Mouse (Mus musculus) liver, embryonic 13.5 days (tissue): Measurements from ENCODE around the gene Gnb1l. TPM values are rescaled to one million over a fixed set of nuclear protein-coding genes. Genes with fewer than 3 reads are reported as not detected.

ENCODE experiments used
- ATAC-seq: fragments of 200-750 bp; cut with Nextera tagmentation; 2 replicates; pipeline ENCODE4 v1.8.0; 2017; ENCODE audit warnings: low read depth, mild to moderate bottlenecking, moderate number of reproducible peaks, moderate library complexity
- DNase-seq: peaks from one replicate; pipeline ENCODE4 v3.0.0; 2022
- H3K27ac ChIP-seq: fragments of 300-500 bp; sonication (generic); 2 replicates; pipeline ENCODE4 v1.5.1; 2015; ENCODE audit warnings: moderate library complexity, mild to moderate bottlenecking, inconsistent platforms
- H3K27me3 ChIP-seq: fragments of 300-500 bp; sonication (generic); 2 replicates; pipeline ENCODE4 v1.6.1; 2015; ENCODE audit warnings: mild to moderate bottlenecking, inconsistent platforms
- H3K36me3 ChIP-seq: fragments of 300-500 bp; sonication (generic); 2 replicates; pipeline ENCODE4 v1.6.1; 2015; ENCODE audit warnings: mild to moderate bottlenecking, inconsistent platforms
- H3K4me1 ChIP-seq: fragments of 300-500 bp; sonication (generic); replicated peaks from 2 replicates; pipeline ENCODE4 v1.6.1; 2015; ENCODE audit warnings: inconsistent platforms
- H3K4me2 ChIP-seq: fragments of 300-500 bp; sonication (generic); 2 replicates; pipeline ENCODE4 v1.6.1; 2015; ENCODE audit warnings: inconsistent platforms, mild to moderate bottlenecking, moderate library complexity
- H3K4me3 ChIP-seq: fragments of 300-500 bp; sonication (generic); replicated peaks from 2 replicates; pipeline ENCODE4 v1.5.1; 2015; ENCODE audit warnings: mild to moderate bottlenecking, inconsistent platforms
- H3K9ac ChIP-seq: fragments of 300-500 bp; sonication (generic); 2 replicates; pipeline ENCODE4 v1.6.1; 2015; ENCODE audit warnings: mild to moderate bottlenecking, inconsistent platforms
- H3K9me3 ChIP-seq: fragments of 300-500 bp; sonication (generic); replicated peaks from 2 replicates; pipeline ENCODE4 v1.6.1; 2016; ENCODE audit warnings: inconsistent platforms
- WGBS: fragments of 180-500 bp; shearing (Covaris S2); methylation state at CpG from one replicate; pipeline ENCODE4 v1.1.7; 2015; ENCODE audit not compliant: insufficient replicate concordance; 5-methylcytosine and 5-hydroxymethylcytosine counted together
- polyA plus RNA-seq: library from polyadenylated mRNA; unstranded; fragments of >200 nt; fragmentation: Nextera tagmentation; extraction: Ambion mirVana; gene quantifications from 2 replicates; pipeline ENCODE4 v1.2.1, GENCODE M21; 2015

Gene Gnb1l
- 14.0 and 14.9 TPM in 2 replicates for polyA plus RNA-seq

DNA sequence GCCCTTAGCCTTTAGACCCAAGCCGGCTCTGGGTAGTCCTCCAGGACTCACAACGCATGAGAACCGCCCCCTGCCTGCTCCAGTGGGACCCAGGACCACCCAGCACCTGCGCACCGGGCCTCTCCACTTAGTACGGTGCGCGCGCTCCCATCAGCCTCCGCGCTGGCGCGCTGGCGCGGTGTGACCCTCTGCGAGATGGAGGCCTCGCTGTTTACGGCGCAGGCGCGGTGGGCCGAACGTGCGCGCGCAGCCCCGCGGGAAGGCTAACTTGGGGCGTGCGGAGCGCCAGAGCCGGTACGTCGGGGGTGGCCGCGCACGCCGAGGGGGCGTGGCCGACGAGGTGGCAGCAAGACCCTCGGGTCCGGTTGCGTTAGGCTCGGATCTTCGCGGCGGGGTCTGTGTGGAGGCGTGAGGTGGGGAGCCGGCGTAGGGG lies at the start of gene Gnb1l, which contains the start of gene Rtl10:
TSS of gene Gnb1l (plus strand) at position 156 of the 433 bp plus-strand sequence.
TSS of gene Rtl10 (plus strand) at position 344 of the 433 bp plus-strand sequence.
- WGBS: under 1% methylated on average over 51 of the region's 51 CpGs
- Histone ChIP-seq H3K9ac (peak within 1 kb of the TSS; percentile 88), H3K9me3 (no peaks in the 10 kb centered on the region), H3K27me3 (no peaks in the 10 kb centered on the region), H3K4me3 (peak within 1 kb of the TSS; percentile 84), H3K4me2 (peak within 1 kb of the TSS; percentile 97), H3K36me3 (peaks cover 24% of the 10 kb centered on the region), H3K27ac (peak within 1 kb of the TSS; percentile 86), H3K4me1 (peaks cover 35% of the 10 kb centered on the region)
- peak; percentile 95 for DNase-seq
- ATAC-seq: peak; percentile 96

DNA sequence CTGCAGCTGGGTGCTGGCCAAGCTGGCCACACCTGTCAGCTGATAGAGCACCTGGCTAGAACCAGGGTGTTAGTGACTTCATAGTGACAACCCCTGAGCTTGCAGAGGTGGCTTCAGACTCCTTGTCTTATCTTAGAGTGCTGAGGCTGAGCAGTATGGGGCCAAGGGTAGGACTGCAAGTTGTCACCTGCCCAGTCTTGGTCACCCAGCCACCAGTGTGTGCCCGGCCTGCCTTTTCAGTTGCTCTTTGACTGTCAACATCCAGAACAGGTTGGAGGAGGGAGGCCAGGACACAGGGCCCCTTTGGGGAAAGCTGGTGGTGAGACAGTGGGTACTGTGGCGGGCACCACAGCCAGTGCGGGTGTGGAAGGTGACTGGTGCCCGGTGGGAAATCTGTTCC lies 49.5 kb upstream of the Gnb1l start:
- Histone ChIP-seq H3K4me1 (peaks cover 12% of the 10 kb centered on the region; the same call in 1 of the 2 replicates), H3K4me3 (no peak overlapping the region), H3K9me3 (no peaks in the 10 kb centered on the region), H3K27me3 (no peaks in the 10 kb centered on the region), H3K4me2 (no peak overlapping the region), H3K27ac (no peak overlapping the region), H3K36me3 (peaks cover 100% of the 10 kb centered on the region), H3K9ac (no peak overlapping the region)
- ATAC-seq: no peak
- DNase-seq: no peak
- 97% methylated on average over 4 of the region's 4 CpGs for WGBS

DNA sequence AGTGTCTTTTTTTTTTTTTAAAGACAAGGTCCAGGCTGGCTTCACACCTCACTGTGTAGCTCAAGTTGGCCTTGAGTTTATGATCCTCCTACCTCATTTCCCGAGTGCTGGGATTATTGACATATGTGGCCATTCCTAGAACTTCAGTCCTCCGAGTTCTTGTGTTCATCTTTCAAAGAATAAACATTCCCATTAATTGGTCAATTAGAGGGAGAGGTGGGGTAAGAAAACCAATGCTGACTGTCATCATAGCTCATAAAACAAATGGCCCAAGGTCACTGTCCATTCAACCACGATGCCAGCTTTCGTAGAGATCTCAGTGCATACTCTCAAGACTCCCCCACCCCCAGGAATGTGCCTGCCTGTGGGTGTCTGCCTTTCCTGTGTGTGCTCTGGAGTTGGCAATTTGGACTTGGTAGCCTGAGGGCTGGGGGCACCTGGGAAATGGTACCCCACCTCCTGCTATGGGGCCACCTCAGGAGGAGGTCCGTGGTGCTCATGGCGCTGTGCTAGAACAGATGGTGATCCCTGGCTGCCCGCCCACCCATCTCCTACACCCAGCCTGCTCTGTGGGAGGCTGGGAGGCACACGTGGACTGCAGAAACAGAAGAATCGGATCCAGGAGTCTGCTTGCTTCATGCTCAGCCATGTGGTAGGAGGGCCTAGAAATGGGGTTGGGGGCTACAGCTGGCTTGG lies 46.9 kb upstream of the Gnb1l start:
- H3K9ac ChIP-seq: no peak overlapping the region
- no peak overlapping the region for H3K4me3 ChIP-seq
- no peak for ATAC-seq
- no peaks in the 10 kb centered on the region for H3K9me3 ChIP-seq
- WGBS: 85% methylated on average over 9 of the region's 9 CpGs
- H3K27me3 ChIP-seq: no peaks in the 10 kb centered on the region
- H3K4me1 ChIP-seq: peaks cover 12% of the 10 kb centered on the region; the same call in 1 of the 2 replicates
- no peak overlapping the region for H3K4me2 ChIP-seq
- H3K36me3 ChIP-seq: peaks cover 100% of the 10 kb centered on the region
- H3K27ac ChIP-seq: no peak overlapping the region
- no peak for DNase-seq

DNA sequence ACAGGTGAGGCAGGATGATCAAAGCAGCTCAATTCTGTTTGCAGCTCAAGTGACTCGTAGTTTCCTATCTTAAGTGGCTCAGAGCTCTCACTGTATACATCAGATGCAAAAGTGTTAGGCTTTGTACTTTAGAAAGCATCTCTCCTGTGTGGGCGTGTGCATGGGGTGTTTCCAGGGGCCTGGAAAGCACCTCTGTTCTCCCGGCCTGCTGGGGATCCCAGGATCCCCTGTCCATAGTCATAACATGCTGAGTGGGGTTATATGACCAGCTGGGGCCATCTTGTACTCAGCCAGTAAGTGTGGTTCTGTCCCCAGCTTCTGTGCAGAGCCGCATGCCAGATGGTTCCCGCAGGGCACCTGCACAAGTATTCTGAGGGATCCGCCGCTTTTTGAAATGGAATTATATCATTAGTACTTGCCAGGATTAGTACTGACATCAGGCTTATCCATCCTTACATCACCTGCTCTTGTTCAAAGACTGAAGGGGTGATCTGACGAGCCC lies 46.1 kb upstream of the Gnb1l start:
- H3K4me2 ChIP-seq: no peak overlapping the region
- H3K9ac ChIP-seq: no peak overlapping the region
- H3K4me3 ChIP-seq: no peak overlapping the region
- ATAC-seq: no peak
- H3K36me3 ChIP-seq: peaks cover 100% of the 10 kb centered on the region
- no peaks in the 10 kb centered on the region for H3K27me3 ChIP-seq
- no peak overlapping the region for H3K27ac ChIP-seq
- no peak for DNase-seq
- H3K4me1 ChIP-seq: peaks cover 15% of the 10 kb centered on the region
- WGBS: 86% methylated on average over 8 of the region's 8 CpGs
- H3K9me3 ChIP-seq: no peaks in the 10 kb centered on the region

DNA sequence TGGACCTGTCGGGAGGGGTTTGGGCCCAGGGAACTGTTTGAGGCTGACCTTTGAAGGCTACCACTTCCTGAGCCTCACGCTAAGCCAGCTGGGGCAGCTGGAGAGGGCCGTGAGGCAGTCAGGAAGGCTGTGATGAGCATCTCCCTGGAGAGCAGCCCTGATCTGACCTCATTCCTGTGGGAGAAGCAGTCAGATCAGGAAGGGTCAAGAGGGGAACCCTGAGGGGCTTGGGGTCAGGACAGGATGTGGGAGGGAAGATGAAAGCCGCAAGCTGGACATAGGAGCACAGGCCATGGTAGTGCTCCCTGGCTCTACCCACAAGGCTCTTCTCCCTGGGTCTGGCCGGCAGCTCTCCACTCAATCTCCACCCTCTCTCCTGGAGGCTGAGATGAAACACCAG lies 44.7 kb upstream of the Gnb1l start:
- 74% methylated on average over 5 of the region's 5 CpGs for WGBS
- ATAC-seq (no peak), DNase-seq (no peak)
- no peaks in the 10 kb centered on the region for H3K9me3 ChIP-seq
- no peak overlapping the region for H3K9ac ChIP-seq
- no peak overlapping the region for H3K27ac ChIP-seq
- no peaks in the 10 kb centered on the region for H3K27me3 ChIP-seq
- H3K4me1 ChIP-seq: peaks cover 18% of the 10 kb centered on the region
- no peak overlapping the region for H3K4me2 ChIP-seq
- no peak overlapping the region for H3K4me3 ChIP-seq
- H3K36me3 ChIP-seq: peaks cover 100% of the 10 kb centered on the region

DNA sequence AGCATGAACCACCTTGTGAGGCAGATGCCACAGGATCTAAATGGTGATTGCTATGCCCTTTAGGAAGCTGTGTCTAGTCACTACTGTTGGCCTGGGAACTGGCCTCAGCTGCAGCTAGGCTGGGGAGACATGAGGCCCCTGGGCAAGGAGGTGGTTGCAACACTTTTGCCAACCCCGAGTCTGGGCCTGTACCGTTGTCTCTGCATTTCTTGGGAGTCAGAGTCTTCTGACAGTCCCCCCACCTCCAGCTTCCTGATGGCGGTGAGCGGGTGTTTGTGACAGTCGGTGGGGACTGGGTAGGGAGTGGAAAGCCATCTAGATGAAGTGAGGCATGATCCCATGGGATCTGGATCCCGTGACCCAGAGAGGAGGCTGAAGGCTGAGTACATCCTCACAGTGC lies 43.1 kb upstream of the Gnb1l start:
- Histone ChIP-seq H3K27ac (no peak overlapping the region), H3K4me1 (peaks cover 33% of the 10 kb centered on the region), H3K27me3 (no peaks in the 10 kb centered on the region), H3K9ac (no peak overlapping the region), H3K4me3 (no peak overlapping the region), H3K36me3 (peaks cover 100% of the 10 kb centered on the region), H3K4me2 (no peak overlapping the region), H3K9me3 (no peaks in the 10 kb centered on the region)
- DNase-seq: no peak
- ATAC-seq: no peak
- WGBS: 74% methylated on average over 6 of the region's 6 CpGs

DNA sequence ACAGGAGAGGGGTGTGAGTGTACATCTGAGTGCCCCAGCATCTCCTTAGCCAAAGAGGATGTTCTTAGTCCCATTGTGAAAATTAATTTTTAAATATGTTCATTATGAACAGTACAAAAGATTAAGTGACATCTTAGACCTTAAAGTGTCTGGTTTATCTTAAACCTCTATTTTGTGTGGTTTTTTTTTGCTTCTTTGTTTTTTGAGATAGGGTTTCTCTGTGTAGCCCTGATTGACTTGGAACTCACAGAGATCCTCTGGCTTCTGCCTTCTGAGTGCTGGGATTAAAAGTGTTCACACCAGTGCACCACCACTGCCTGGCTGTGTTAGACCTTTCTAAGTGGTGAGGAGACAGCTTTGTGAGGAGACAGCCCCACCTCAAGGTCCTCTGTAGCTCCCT lies 39.9 kb upstream of the Gnb1l start:
- ATAC-seq (no peak), DNase-seq (no peak)
- no peaks in the 10 kb centered on the region for H3K9me3 ChIP-seq
- 0 out of 2 replicates have a peak overlapping the region, but pooled peaks have one; percentile 70 for H3K27ac ChIP-seq
- 0 out of 2 replicates have a peak overlapping the region, but pooled peaks have one; percentile 7 for H3K9ac ChIP-seq
- H3K36me3 ChIP-seq: peaks cover 100% of the 10 kb centered on the region
- H3K4me1 ChIP-seq: peaks cover 56% of the 10 kb centered on the region
- H3K4me3 ChIP-seq: no peak overlapping the region
- H3K27me3 ChIP-seq: no peaks in the 10 kb centered on the region; the same call in 1 of the 2 replicates
- H3K4me2 ChIP-seq: peak overlapping the region; percentile 38; the same call in 1 of the 2 replicates

DNA sequence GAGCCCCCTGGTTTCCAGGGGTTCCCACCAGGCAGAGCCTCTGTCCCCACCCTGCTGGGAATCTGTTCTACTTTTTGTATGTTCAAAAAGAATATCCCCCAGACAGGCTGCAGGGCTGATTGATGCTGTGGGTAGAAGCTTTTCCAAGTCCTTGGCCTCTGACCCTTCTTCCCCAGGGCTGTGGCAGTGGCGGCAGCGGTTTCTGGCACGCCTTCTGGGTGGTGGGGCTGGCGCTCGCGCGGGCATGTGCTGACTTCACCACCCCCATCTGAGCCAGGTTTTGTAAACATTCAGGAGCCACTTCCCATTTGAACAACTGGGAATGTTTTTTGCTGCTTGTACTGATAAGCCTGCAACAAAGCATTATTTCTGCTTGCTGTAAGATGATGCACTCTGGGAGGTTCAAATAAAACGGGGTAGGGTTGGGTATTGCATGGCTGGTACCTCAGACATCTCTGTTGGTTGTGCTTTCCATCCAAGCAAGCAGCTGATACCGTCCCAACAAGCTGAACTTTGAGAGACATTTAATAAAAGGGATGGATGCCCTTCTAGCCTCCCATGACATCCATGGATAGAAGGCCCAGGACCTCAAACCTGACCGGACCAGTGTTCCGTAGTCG lies 39.1 kb upstream of the Gnb1l start:
- H3K4me3 ChIP-seq: no peak overlapping the region
- ATAC-seq: peak; percentile 32
- peaks cover 60% of the 10 kb centered on the region for H3K4me1 ChIP-seq
- no peaks in the 10 kb centered on the region; the same call in 1 of the 2 replicates for H3K27me3 ChIP-seq
- H3K36me3 ChIP-seq: peaks cover 100% of the 10 kb centered on the region
- H3K9me3 ChIP-seq: no peaks in the 10 kb centered on the region
- peak overlapping the region; percentile 70 for H3K27ac ChIP-seq
- 6% methylated on average over 12 of the region's 12 CpGs for WGBS
- no peak for DNase-seq
- no peak overlapping the region for H3K9ac ChIP-seq
- H3K4me2 ChIP-seq: peak overlapping the region; percentile 38

DNA sequence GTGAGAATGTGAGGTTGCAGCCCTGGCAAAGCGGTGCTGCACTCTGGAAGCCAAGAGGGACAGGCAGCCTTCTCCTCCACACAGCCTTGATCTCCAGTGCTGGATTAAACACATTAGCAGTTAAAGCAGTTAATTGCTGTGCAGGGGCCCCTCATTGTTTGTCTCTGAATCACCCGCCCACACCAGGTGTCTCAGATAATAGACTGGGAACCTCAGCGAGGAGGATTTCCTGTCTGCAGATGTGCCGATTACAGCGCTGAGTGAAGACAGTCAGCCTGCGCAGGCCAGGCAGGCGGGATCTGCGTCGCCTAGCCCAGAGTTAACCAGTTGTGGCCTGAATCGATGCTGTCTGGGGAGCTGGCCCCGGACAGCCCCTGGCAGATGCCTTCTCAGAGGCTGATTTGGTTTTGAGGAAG lies 38.5 kb upstream of the Gnb1l start:
- H3K4me1 ChIP-seq: peaks cover 60% of the 10 kb centered on the region
- H3K36me3 ChIP-seq: peaks cover 100% of the 10 kb centered on the region
- H3K4me3 ChIP-seq: no peak overlapping the region
- peak overlapping the region; percentile 70 for H3K27ac ChIP-seq
- no peaks in the 10 kb centered on the region for H3K9me3 ChIP-seq
- no peak overlapping the region for H3K9ac ChIP-seq
- 5% methylated on average over 11 of the region's 11 CpGs for WGBS
- DNase-seq: peak; percentile 63
- peak; percentile 82 for ATAC-seq
- peak overlapping the region; percentile 38 for H3K4me2 ChIP-seq
- no peaks in the 10 kb centered on the region; the same call in 1 of the 2 replicates for H3K27me3 ChIP-seq

DNA sequence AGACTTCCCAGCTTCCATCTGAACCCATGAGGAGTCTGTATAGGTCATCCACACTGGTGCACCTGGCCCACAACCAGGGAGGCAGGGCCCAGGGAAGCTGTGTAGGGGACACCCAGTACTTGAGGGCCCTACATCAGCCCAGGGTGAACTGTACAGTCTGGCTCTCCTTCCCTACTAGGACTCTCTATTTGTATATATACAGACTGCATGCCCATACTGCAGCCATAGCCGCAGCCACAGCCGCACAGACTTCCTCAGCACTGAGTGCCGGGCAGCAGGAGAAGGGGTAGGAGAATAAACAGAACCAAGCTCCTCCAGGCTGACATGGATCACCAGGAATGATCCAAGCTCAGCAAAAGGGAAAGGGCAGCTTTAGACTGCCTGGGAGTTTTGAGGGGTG lies 37.7 kb upstream of the Gnb1l start:
- no peaks in the 10 kb centered on the region for H3K9me3 ChIP-seq
- no peak overlapping the region for H3K4me2 ChIP-seq
- H3K36me3 ChIP-seq: peaks cover 100% of the 10 kb centered on the region
- no peak overlapping the region for H3K27ac ChIP-seq
- no peak overlapping the region for H3K9ac ChIP-seq
- no peak for DNase-seq
- peaks cover 60% of the 10 kb centered on the region for H3K4me1 ChIP-seq
- H3K27me3 ChIP-seq: no peaks in the 10 kb centered on the region; the same call in 1 of the 2 replicates
- WGBS: 91% methylated on average over 3 of the region's 3 CpGs
- H3K4me3 ChIP-seq: no peak overlapping the region
- ATAC-seq: no peak

DNA sequence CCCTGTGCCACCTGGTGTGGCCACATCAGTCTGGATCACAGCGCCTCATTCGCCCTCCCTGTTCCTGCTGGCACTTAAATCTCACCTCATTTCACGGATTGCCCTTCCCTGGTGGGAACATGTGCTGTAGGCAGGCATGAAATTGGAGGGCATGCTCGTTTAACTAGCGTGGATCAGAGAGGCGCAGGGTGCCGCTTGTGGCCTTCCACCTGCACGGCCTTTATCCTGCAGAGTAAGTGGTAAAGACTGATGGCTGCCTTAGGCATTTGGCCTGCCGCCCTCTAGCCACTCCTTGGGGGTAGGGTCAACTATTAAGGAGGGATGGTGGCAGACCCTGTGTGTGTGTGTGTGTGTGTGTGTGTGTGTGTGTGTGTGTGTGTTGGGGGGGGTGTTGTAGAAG lies 36.5 kb upstream of the Gnb1l start:
- WGBS: 85% methylated on average over 9 of the region's 9 CpGs
- DNase-seq (no peak), ATAC-seq (no peak)
- Histone ChIP-seq H3K27ac (no peak overlapping the region), H3K4me2 (no peak overlapping the region), H3K9ac (no peak overlapping the region), H3K36me3 (peaks cover 100% of the 10 kb centered on the region), H3K27me3 (no peaks in the 10 kb centered on the region; the same call in 1 of the 2 replicates), H3K4me1 (peaks cover 60% of the 10 kb centered on the region), H3K4me3 (no peak overlapping the region), H3K9me3 (no peaks in the 10 kb centered on the region)
